Mouse (Mus musculus) bone marrow, adult 2 months (tissue): ENCODE results near the gene Cep97.

Experiments
- CTCF ChIP-seq: fragments of 200-500 bp; IDR thresholded peaks from 2 replicates; pipeline ENCODE4 v1.5.1; 2011; ENCODE audit warnings: low read length, control low read depth; ENCODE audit not compliant: control insufficient read depth, insufficient read depth
- POLR2A ChIP-seq: fragments of 200-500 bp; IDR thresholded peaks from 2 replicates; pipeline ENCODE4 v1.6.1; 2011; ENCODE audit warnings: low read depth, mild to moderate bottlenecking, control low read depth, low read length, borderline replicate concordance; ENCODE audit not compliant: control insufficient read depth

DNA sequence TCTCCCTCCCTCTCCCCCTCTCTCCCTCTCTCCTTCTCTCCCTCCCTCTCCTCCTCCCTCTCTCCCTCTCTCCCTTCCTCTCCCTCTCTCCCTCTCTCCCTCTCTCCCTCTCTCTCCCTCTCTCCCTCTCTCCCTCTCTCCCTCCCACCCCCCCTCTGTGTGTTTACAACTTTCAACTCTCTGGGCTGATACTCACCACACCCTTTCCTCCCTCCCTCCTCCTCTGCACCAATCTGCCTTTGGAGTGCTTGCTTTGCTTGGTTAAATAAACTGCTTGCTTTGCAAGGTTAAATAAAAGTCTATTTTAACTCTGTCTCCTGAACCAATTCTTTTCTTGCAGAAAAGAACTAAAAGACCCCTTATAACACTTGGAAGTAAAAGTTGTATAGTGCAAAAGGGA, 18.1 kb upstream of the Cep97 start:
- TF ChIP-seq CTCF (no peak), POLR2A (no peak)
